Mouse (Mus musculus): Measurements from ENCODE around the gene E430018J23Rik.
"Not testable (repeated sequence)": the region's sequence is repeated elsewhere in the genome, so short reads cannot be mapped to it uniquely, and the experiment has no call there.

Gene E430018J23Rik

DNA sequence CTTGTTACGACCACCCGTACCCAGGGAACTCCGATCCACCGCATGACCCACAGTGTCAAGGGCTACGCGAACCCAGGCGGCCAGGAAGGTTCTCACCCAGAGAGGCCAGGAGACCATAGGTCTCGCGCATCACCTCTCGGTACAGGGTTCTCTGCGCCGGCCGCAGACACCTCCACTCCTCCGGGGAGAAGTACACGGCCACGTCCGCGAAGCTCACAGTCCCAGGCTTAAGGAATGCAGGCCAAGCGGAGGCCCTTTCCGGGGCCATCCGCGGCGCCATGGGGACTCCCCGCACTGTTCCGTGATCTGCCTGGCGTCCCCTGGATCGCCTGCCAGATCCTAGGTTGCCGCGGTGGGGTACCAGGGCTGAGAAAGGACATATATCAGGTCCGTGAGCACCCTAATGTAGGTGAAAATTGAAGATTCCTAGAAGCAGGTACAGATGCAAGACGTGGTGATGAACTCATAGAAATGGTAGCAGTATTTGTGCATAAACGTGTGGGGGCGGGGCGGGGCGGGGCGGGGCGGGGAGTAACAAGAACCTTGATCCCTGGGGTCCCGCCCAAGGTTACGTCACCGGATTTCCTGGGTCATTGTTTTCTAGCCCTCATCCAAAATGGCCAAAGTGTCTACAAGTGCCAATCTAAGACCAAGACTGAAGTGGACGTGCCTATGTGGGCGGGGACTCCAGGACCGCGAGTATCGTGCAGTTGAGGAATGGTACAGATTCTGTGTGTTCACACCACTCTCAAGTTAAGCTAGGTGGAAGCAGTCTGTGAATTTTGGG is at the start of gene E430018J23Rik:
Gene E430018J23Rik, minus strand, starts transcription at position 473 of the 787 bp plus-strand sequence.
- peak; percentile 97 for DNase-seq (ENCODE audit: low read depth, low spot score)

GRCm38 (mm10) chr7:127437724-127438123 is 44.3 kb upstream of the E430018J23Rik start:
- DNase-seq (ENCODE audit: low read depth, low spot score), result no peak

DNA sequence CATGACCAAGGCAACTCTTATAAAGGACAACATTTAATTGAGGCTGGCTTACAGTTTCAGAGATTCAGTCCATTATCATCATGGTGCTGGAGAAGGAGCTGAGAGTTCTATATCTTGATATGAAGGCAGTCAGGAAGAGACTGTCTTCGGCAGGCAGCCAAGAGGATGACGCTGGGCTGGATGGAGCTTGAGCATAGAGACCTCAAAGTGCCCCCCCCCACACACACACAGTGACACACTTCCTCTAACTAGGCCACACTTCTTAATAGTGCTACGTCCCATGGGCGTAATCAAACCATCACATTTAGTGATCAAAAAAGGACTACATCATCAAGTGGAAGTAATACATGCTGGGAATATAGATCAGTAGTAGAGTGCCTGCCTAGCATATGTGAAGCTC is 41.8 kb upstream of the E430018J23Rik start:
- no peak for DNase-seq (ENCODE audit: low read depth, low spot score)

GRCm38 (mm10) chr7:127426354-127426753 is 32.9 kb upstream of the E430018J23Rik start:
- no peak for DNase-seq (ENCODE audit: low read depth, low spot score)

DNA sequence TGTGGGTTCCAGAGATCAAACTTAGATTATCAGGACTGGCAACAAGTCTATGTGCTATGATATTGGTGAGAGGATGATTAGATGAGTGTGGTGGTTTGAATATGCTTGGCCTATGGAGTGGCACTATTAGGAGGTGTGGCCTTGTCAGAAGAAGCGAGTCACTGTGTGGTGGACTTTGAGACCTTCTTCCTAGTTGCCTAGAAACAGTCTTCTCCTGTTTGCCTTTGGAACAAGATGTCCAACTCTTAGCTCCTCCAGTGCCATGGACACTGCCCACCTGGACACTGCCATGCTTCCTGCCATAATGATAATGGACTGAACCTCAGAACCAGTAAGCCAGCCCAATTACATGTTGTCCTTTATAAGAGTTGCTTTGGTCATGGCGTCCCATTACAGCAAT is 32.5 kb upstream of the E430018J23Rik start:
- no peak for DNase-seq (ENCODE audit: low read depth, low spot score)

- DNase-seq (ENCODE audit: low read depth, low spot score), result no peak
Observed at GRCm38 (mm10) chr7:127425291-127425690, 31.9 kb upstream of the E430018J23Rik start.

DNA sequence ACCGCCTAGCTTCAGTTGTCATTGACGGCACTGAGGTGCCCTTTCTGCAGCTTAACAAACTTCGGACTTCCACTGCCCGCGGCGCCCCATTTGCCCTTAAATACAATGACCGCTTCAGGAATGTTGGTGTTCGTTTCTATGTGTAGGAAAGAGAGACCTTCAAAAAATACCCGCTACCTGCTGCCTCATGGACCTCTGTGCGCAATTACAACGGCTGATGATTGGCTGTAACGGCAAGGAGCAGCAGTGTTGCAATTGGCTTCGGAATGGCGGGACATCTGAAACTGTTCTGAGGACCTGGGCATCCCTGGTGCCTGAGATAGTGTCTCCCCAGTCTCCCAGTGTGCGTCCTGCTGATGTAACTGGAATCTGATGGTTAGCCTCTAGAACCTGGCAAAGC is 28.8 kb upstream of the E430018J23Rik start:
- DNase-seq (ENCODE audit: low read depth, low spot score), result no peak

DNA sequence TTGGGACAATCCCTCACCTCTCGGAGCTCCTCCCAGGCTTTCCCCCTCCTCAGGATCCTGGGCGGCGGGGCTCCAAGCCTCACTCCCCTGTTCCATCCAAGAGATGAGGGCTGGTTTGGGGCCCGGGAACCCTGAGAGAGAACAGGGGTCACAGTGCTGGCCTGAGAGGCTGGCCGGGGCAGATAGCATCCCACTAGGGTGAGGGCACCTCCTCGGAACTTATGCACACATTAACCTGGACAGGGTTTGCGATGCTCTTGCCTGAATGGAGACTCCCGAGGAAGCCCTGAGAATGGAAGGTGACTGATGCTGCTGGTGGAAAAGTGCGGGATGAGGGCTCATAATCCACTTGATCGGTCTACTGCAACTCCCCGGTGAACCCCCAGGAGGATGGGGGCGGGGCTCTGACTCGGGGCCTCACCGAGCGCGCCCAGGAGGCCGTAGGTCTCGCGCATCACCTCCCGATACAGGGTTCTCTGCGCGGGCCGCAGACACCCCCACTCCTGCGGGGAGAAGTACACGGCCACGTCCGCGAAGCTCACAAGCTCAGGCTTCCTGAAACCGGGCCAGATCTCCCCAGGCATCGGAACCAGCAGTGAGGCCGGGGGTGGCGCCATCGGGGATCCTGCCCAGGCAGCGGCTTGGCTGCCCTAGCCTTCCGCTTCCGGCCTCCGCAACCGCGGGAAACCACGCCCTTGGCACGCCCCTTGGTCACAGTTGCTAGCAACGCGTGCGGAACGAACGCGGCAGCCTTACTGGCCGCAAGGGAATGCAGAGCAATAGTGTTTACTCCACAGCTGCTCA is 28.2 kb upstream of the E430018J23Rik start, which contains the start of gene Zfp688:
Gene Zfp688, minus strand, starts transcription at position 681 of the 804 bp plus-strand sequence.
- DNase-seq (ENCODE audit: low read depth, low spot score), result peak; percentile 92

- DNase-seq (ENCODE audit: low read depth, low spot score), result no peak
Observed at GRCm38 (mm10) chr7:127411418-127411817, 18.0 kb upstream of the E430018J23Rik start.

- peak; percentile 85 for DNase-seq (ENCODE audit: low read depth, low spot score)
Observed at GRCm38 (mm10) chr7:127406002-127406987, 12.9 kb upstream of the E430018J23Rik start, which contains the start of gene Zfp764. TSS of gene Zfp764 (minus strand) at chr7:127406822.

GRCm38 (mm10) chr7:127404101-127404500 is 10.7 kb upstream of the E430018J23Rik start:
- DNase-seq (ENCODE audit: low read depth, low spot score), result not testable (repeated sequence)

- no peak for DNase-seq (ENCODE audit: low read depth, low spot score)
Observed at GRCm38 (mm10) chr7:127402980-127403379, 9.6 kb upstream of the E430018J23Rik start.

DNA sequence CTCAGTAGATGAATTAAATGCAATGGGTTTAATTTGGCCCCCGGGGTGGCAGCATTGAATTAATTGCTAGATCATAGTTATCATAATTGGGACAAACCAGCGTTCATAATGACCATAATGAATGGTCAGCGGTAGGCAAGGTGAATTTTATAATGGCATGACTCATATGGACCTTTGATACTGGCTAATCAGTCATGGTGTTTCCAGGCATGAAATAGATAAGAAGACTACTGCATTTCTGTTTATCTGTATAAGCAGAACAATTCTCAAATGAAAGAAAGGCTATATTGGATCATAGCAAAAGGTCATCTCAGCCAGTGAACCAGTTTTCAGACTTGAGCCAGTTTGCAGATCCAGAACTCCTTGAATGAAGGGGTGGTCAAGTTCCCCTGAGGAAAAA is 6.9 kb upstream of the E430018J23Rik start:
- DNase-seq (ENCODE audit: low read depth, low spot score), result no peak

DNA sequence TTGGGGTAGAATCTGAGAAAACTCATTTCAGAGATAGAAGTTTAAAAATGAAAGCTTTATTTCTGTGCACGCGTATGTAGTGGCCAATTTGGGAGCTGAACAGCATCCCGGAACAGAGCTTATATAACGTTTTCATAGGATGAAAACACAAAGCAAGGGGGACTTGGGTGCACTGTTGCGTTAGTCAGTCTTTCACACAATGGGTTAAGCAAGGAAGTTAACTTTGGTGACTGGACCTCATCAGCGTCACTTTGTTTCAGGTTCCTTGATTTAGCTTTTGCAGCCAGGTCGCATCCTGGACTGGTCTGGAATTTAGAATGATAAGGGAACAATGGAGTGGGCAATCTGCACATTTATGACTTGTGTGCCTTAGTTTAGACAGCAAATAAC is 510 bp upstream of the E430018J23Rik start:
- DNase-seq (ENCODE audit: low read depth, low spot score), result no peak

GRCm38 (mm10) chr7:127392251-127392824 is 1.1 kb downstream of the E430018J23Rik start:
- no peak for DNase-seq (ENCODE audit: low read depth, low spot score)

DNA sequence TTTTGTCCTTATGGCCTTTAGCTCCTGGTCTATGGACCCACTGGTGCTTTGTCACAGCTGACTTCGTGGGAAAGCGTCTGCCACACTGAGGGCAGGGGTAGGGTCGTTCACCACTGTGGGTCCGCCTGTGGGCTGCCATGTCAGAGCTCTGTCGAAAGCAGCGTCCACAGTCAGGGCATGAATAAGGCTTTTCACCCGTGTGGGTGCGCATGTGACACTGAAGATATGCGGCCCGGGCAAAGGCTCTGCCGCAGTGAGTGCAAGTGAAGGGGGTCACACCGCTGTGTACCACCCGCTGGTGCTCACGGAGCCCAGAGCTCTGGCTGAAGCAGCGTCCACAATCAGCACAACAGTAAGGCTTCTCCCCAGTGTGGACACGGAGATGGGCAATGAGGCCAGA is 1.9 kb downstream of the E430018J23Rik start:
- no peak for DNase-seq (ENCODE audit: low read depth, low spot score)

- DNase-seq (ENCODE audit: low read depth, low spot score), result no peak
Observed at GRCm38 (mm10) chr7:127390306-127390705, 3.1 kb downstream of the E430018J23Rik start.

DNA sequence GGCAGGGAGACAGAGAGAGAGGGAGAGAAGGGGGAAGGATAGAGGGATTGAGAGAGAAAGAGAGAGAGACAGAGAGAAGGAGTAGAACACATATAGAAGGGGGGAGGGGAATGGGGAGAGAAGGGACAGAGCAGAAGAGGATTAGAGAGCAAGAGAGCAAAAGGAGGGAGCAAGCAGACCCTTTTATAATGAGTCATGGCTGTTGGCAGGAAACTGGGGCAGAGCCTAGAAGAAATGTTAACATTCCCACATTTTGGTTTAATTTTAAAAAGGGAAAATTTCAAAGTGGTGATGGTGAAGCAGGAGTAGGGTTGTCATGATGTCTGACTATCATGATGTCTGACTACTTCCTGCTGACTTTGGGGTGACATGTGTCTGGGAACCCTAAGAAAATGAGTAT is 5.2 kb downstream of the E430018J23Rik start:
- not testable (repeated sequence) for DNase-seq (ENCODE audit: low read depth, low spot score)

DNA sequence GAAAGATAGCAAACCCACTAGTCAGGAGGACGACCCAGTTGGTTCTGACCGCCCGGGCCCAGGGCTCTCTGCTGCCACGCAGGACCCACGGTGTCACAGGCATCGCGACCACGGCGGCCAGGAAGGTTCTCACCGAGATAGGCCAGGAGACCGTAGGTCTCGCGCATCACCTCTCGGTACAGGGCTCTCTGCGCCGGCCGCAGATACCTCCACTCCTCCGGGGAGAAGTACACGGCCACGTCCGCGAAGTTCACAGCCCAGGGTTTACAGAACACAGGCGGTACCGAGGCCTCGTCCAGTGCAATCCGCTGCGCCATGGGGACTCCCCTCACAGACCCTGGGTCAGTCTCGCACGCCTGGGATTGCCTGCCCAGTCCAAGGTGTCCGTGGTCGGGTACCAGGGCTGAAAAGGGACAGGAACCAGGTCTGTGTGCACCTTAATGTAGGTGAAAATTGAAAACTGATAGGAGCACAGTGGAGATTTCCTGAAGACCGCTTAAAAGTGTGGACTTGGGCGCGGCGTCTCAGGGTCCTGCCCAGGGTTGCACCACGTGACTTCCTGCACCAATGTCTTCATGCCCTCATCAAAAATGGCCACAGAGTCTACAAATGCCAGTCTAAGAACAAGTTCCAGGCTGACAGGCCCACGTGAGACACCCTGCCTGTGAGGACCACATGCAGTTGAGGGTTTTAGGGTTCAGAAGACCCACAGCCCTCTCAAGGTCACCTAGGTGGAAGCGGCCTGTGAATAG is 6.6 kb downstream of the E430018J23Rik start, which contains the start of gene 9130019O22Rik:
Gene 9130019O22Rik, minus strand, starts transcription at position 526 of the 752 bp plus-strand sequence.
- peak; percentile 86 for DNase-seq (ENCODE audit: low read depth, low spot score)

DNA sequence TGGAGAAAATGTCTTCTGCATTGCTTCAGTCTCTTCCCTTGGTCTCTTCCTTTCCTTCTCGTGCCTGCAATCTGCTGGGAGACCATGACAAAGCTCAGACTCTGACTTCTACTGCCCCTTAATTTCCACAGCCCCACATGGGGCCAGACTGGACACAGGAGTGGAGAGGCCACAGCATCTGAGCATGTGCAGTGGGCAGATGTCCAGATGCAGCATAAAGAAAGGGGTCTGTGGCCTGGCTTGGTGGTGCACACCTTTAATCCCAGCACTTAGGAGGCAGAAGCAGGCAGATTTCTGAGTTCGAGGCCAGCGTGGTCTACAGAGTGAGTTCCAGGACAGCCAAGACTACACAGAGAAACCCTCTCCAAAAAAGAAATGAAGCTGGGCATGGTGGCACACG is 7.9 kb downstream of the E430018J23Rik start:
- DNase-seq (ENCODE audit: low read depth, low spot score), result not testable (repeated sequence)

Measured in mesoderm, embryonic 11.5 days (tissue).